Mouse (Mus musculus) c-Kit-negative CD71-positive TER-119-positive erythroid progenitor cells, embryonic 14.5 days (primary cell): ENCODE data around the gene Hcn3.

Experiments used
- DNase-seq: peaks from one replicate; pipeline ENCODE4 v3.0.0-alpha.2; 2013; ENCODE audit warnings: low read depth, low spot score

Gene Hcn3

DNA sequence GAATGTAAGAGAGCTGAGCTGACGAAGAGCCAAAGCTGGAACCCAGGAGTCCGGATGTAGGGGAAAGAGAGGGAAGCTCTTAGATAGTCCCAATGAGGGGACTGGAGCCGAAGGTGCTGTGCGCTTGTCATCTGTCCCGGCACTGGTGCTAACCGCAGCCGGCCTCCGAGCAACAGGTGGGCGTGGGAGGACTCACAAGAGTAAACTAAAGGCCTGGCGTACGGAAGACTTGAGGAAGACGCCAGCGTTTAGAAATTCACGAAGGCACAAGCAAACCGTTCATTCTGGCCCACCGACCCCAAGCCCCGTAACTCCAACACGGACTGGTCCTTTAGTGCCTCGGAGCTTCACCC lies 58.6 kb downstream of the Hcn3 start:
- DNase-seq = no peak

DNA sequence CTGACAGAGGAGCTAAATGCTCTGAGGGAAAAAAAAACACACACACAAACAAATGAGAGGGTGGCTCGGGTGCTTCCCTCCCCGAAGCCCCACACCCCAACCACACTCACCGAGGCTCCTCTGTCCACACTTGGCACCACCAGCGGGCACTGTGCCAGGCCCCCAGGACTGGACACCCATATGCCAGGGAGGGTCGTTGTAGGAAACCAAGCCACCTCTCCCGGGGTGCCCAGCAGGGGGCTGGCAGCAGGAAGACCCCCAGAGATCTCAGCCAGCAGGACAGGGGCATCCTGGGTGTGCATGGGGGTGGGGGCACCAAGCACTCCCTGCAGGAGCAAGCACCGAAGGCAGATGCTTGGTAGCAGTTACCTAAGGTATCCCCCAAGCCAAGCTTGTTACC lies 59.2 kb downstream of the Hcn3 start, which contains the start of gene Gm43738:
Gm43738 (minus strand) TSS at position 289 of the 400 bp plus-strand sequence.
- DNase-seq = no peak
